Mouse (Mus musculus): ENCODE results near the gene Tpte. TPM values are rescaled to one million over a fixed set of nuclear protein-coding genes. Genes with fewer than 3 reads are reported as not detected.
A peak's percentile ranks its signal among the peaks of the same experiment; 100 is the strongest.

Tpte gene
- not detected for total RNA-seq (2021)
- long read RNA-seq, experiment 1: 0 reads
- long read RNA-seq, experiment 2: 0 reads

- Histone ChIP-seq H3K27ac (no peak within 1 kb of the TSS), H3K4me3 (no peak within 1 kb of the TSS)
- no peak for DNase-seq (ENCODE audit: low spot score in 2 of 2)
- TF ChIP-seq CTCF (conservative IDR thresholded peaks at IDR 0.05): no peak
These were observed at the start of gene Tpte for GRCm38 (mm10) chr8:22282999-22283491. Gene Tpte, plus strand, starts transcription at chr8:22283441.

- H3K4me3 ChIP-seq: no peak overlapping the region
- no peak for TF ChIP-seq CTCF (conservative IDR thresholded peaks at IDR 0.05)
- DNase-seq (ENCODE audit: low spot score in 2 of 2): no peak
- H3K27ac ChIP-seq: no peak overlapping the region
These were observed 40.3 kb upstream of the Tpte start for GRCm38 (mm10) chr8:22242986-22243385.

GRCm38 (mm10) chr8:22245663-22246062, 37.6 kb upstream of the Tpte start:
- no peak for DNase-seq (ENCODE audit: low spot score in 2 of 2)
- no peak overlapping the region for H3K4me3 ChIP-seq
- no peak for TF ChIP-seq CTCF (conservative IDR thresholded peaks at IDR 0.05)
- H3K27ac ChIP-seq: no peak overlapping the region

- H3K27ac ChIP-seq: 0 out of 2 replicates have a peak overlapping the region, but pooled peaks have one; percentile 43
- no peak overlapping the region for H3K4me3 ChIP-seq
- no peak for TF ChIP-seq CTCF (conservative IDR thresholded peaks at IDR 0.05)
- DNase-seq (ENCODE audit: low spot score in 2 of 2): peak in 1 of 2 experiments; percentile 11
These were observed 35.3 kb upstream of the Tpte start for GRCm38 (mm10) chr8:22247956-22248355.

- no peak for DNase-seq (ENCODE audit: low spot score in 2 of 2)
- Histone ChIP-seq H3K4me3 (no peak overlapping the region), H3K27ac (no peak overlapping the region)
- TF ChIP-seq CTCF (conservative IDR thresholded peaks at IDR 0.05): no peak
These were observed 34.2 kb upstream of the Tpte start for GRCm38 (mm10) chr8:22249080-22249479.

- Histone ChIP-seq H3K27ac (peak overlapping the region; percentile 32; the same call in 1 of the 2 replicates), H3K4me3 (no peak overlapping the region)
- TF ChIP-seq CTCF (conservative IDR thresholded peaks at IDR 0.05): no peak
- DNase-seq (ENCODE audit: low spot score in 2 of 2): no peak
These were observed 24.2 kb upstream of the Tpte start for GRCm38 (mm10) chr8:22258946-22259450.

- TF ChIP-seq CTCF (conservative IDR thresholded peaks at IDR 0.05): no peak
- DNase-seq (ENCODE audit: low spot score in 2 of 2): no peak
- Histone ChIP-seq H3K27ac (peak overlapping the region; percentile 32; the same call in 1 of the 2 replicates), H3K4me3 (no peak overlapping the region)
These were observed 23.7 kb upstream of the Tpte start for GRCm38 (mm10) chr8:22259531-22259930.

GRCm38 (mm10) chr8:22260091-22260722, 23.0 kb upstream of the Tpte start:
- no peak for DNase-seq (ENCODE audit: low spot score in 2 of 2)
- no peak overlapping the region for H3K4me3 ChIP-seq
- no peak for TF ChIP-seq CTCF (conservative IDR thresholded peaks at IDR 0.05)
- peak overlapping the region; percentile 10; the same call in 1 of the 2 replicates for H3K27ac ChIP-seq

- TF ChIP-seq CTCF (conservative IDR thresholded peaks at IDR 0.05): no peak
- Histone ChIP-seq H3K4me3 (no peak overlapping the region), H3K27ac (no peak overlapping the region)
- no peak for DNase-seq (ENCODE audit: low spot score in 2 of 2)
These were observed 21.0 kb upstream of the Tpte start for GRCm38 (mm10) chr8:22262267-22262666.

GRCm38 (mm10) chr8:22264292-22264691, 18.9 kb upstream of the Tpte start:
- no peak for TF ChIP-seq CTCF (conservative IDR thresholded peaks at IDR 0.05)
- DNase-seq (ENCODE audit: low spot score in 2 of 2): no peak
- H3K4me3 ChIP-seq: no peak overlapping the region
- no peak overlapping the region for H3K27ac ChIP-seq

GRCm38 (mm10) chr8:22264787-22265186, 18.5 kb upstream of the Tpte start:
- no peak overlapping the region for H3K4me3 ChIP-seq
- no peak overlapping the region for H3K27ac ChIP-seq
- TF ChIP-seq CTCF (conservative IDR thresholded peaks at IDR 0.05): no peak
- DNase-seq (ENCODE audit: low spot score in 2 of 2): no peak

GRCm38 (mm10) chr8:22265194-22265593, 18.0 kb upstream of the Tpte start:
- no peak for TF ChIP-seq CTCF (conservative IDR thresholded peaks at IDR 0.05)
- Histone ChIP-seq H3K27ac (no peak overlapping the region), H3K4me3 (no peak overlapping the region)
- DNase-seq (ENCODE audit: low spot score in 2 of 2): no peak

GRCm38 (mm10) chr8:22266809-22267208, 16.4 kb upstream of the Tpte start:
- no peak for DNase-seq (ENCODE audit: low spot score in 2 of 2)
- Histone ChIP-seq H3K4me3 (no peak overlapping the region), H3K27ac (no peak overlapping the region)
- TF ChIP-seq CTCF (conservative IDR thresholded peaks at IDR 0.05): no peak

GRCm38 (mm10) chr8:22273142-22273541, 10.1 kb upstream of the Tpte start:
- H3K27ac ChIP-seq: no peak overlapping the region
- H3K4me3 ChIP-seq: no peak overlapping the region
- DNase-seq (ENCODE audit: low spot score in 2 of 2): no peak
- no peak for TF ChIP-seq CTCF (conservative IDR thresholded peaks at IDR 0.05)

Data from layer of hippocampus, adult 2 months (tissue).